Mouse (Mus musculus) CH12.LX (cell line): ENCODE data around the gene Obox6. TPM values are rescaled to one million over a fixed set of nuclear protein-coding genes. Genes with fewer than 3 reads are reported as not detected.

Experiments used
- DNase-seq: peaks from one replicate; pipeline ENCODE4 v3.0.0-alpha.2; 2013; ENCODE audit errors: extremely low read depth
- H3K27ac ChIP-seq: 2 replicates; pipeline ENCODE4 v1.5.1; 2012; ENCODE audit warnings: low read depth, mild to moderate bottlenecking, control low read depth, moderate library complexity; ENCODE audit not compliant: insufficient read depth
- H3K27me3 ChIP-seq: replicated peaks from 2 replicates; pipeline ENCODE3; 2012; ENCODE audit warnings: inconsistent platforms
- H3K36me3 ChIP-seq, 2 experiments: replicated peaks in 1 of 2; 2 replicates each; pipeline versions ENCODE3 to v1.6.1; 2012; ENCODE audit warnings: inconsistent platforms in 1 of 2, low read length in 1 of 2, mild to moderate bottlenecking in 1 of 2, mixed read lengths in 1 of 2, moderate library complexity in 1 of 2; ENCODE audit not compliant: control insufficient read depth in 1 of 2, insufficient read depth in 1 of 2
- H3K4me1 ChIP-seq, 2 experiments: 2 replicates each; pipeline ENCODE4 v1.6.1; 2012; ENCODE audit warnings: inconsistent platforms in 1 of 2, moderate library complexity in 1 of 2; ENCODE audit not compliant: insufficient read depth in 2 of 2, control insufficient read depth in 1 of 2
- H3K4me2 ChIP-seq: 2 replicates; pipeline ENCODE4 v1.6.1; 2012; ENCODE audit warnings: low read depth, mild to moderate bottlenecking, control low read depth; ENCODE audit not compliant: poor library complexity, insufficient read depth, severe bottlenecking
- H3K4me3 ChIP-seq, 3 experiments: fragments of 150-350 bp in 1 of 3; sonication (generic) in 1 of 3; replicated peaks in 1 of 3; 2 replicates each; pipeline versions ENCODE3 to v1.5.1; 2011 to 2012; ENCODE audit warnings: low read depth in 2 of 3, low read length in 2 of 3, mild to moderate bottlenecking in 2 of 3, moderate library complexity in 2 of 3, control low read depth in 1 of 3, improper control_type of control experiment in 1 of 3, inconsistent platforms in 1 of 3, mixed read lengths in 1 of 3; ENCODE audit not compliant: poor library complexity in 1 of 3
- H3K79me2 ChIP-seq: replicated peaks from 2 replicates; pipeline ENCODE4 v1.6.1; 2012; ENCODE audit warnings: mild to moderate bottlenecking, moderate library complexity; ENCODE audit not compliant: control insufficient read depth, poor library complexity, insufficient read depth, severe bottlenecking; ENCODE audit errors: extremely low read depth
- H3K9ac ChIP-seq: 2 replicates; pipeline ENCODE4 v1.6.1; 2012; ENCODE audit warnings: low read depth, mild to moderate bottlenecking, control low read depth, moderate library complexity; ENCODE audit not compliant: insufficient read depth
- H3K9me3 ChIP-seq: replicated peaks from 2 replicates; pipeline ENCODE3; 2012; ENCODE audit warnings: low read length, inconsistent platforms, mixed read lengths
- BHLHE40 ChIP-seq: IDR thresholded peaks from 2 replicates; pipeline ENCODE4 v1.6.1; 2011; ENCODE audit warnings: mild to moderate bottlenecking, low read depth, low read length, improper control_type of control experiment
- CHD1 ChIP-seq: IDR thresholded peaks from 2 replicates; pipeline ENCODE4 v1.6.1; 2012; ENCODE audit warnings: low read depth, low read length, improper control_type of control experiment, inconsistent platforms
- CTCF ChIP-seq, 2 experiments: IDR thresholded peaks in 1 of 2; conservative IDR thresholded peaks in 1 of 2; 2 replicates each; pipeline ENCODE4 v1.5.1; 2011 to 2012; ENCODE audit warnings: low read depth in 2 of 2, low read length in 2 of 2, improper control_type of control experiment in 1 of 2, inconsistent platforms in 1 of 2, mild to moderate bottlenecking in 1 of 2, moderate library complexity in 1 of 2
- EP300 ChIP-seq: IDR thresholded peaks from 2 replicates; pipeline ENCODE4 v1.6.1; 2011; ENCODE audit warnings: low read length, improper control_type of control experiment
- ETS1 ChIP-seq: conservative IDR thresholded peaks from 2 replicates; pipeline ENCODE4 v1.6.1; 2012; ENCODE audit warnings: low read depth, mild to moderate bottlenecking, inconsistent platforms, low read length, improper control_type of control experiment, moderate library complexity
- GABPA ChIP-seq: IDR thresholded peaks from 2 replicates; pipeline ENCODE4 v1.6.1; 2012; ENCODE audit warnings: low read depth, low read length, improper control_type of control experiment, inconsistent platforms; ENCODE audit not compliant: insufficient replicate concordance
- HCFC1 ChIP-seq: IDR thresholded peaks from 2 replicates; pipeline ENCODE4 v1.6.1; 2012; ENCODE audit warnings: low read depth, mild to moderate bottlenecking, inconsistent platforms, low read length, improper control_type of control experiment
- JUND ChIP-seq: conservative IDR thresholded peaks from 2 replicates; pipeline ENCODE4 v1.6.1; 2011; ENCODE audit warnings: low read depth, low read length, improper control_type of control experiment
- KAT2A ChIP-seq: IDR thresholded peaks from 2 replicates; pipeline ENCODE4 v1.6.1; 2012; ENCODE audit warnings: low read length, improper control_type of control experiment, inconsistent platforms; ENCODE audit not compliant: insufficient replicate concordance
- MAFK ChIP-seq: IDR thresholded peaks from 2 replicates; pipeline ENCODE4 v1.6.1; 2011; ENCODE audit warnings: low read length, improper control_type of control experiment; ENCODE audit not compliant: insufficient replicate concordance
- MAX ChIP-seq: IDR thresholded peaks from 2 replicates; pipeline ENCODE4 v1.6.1; 2011; ENCODE audit warnings: low read length, improper control_type of control experiment
- MAZ ChIP-seq: IDR thresholded peaks from 2 replicates; pipeline ENCODE4 v1.6.1; 2012; ENCODE audit warnings: low read depth, mild to moderate bottlenecking, inconsistent platforms, low read length, improper control_type of control experiment, moderate library complexity
- POLR2A ChIP-seq: IDR thresholded peaks from 2 replicates; pipeline ENCODE4 v1.6.1; 2011; ENCODE audit warnings: low read depth, mild to moderate bottlenecking, improper control_type of control experiment, low read length
- POLR2AphosphoS2 ChIP-seq: IDR thresholded peaks from 2 replicates; pipeline ENCODE4 v1.6.1; 2011; ENCODE audit warnings: low read depth, low read length, improper control_type of control experiment
- RAD21 ChIP-seq: IDR thresholded peaks from 2 replicates; pipeline ENCODE4 v1.6.1; 2011; ENCODE audit warnings: low read depth, mild to moderate bottlenecking, low read length, improper control_type of control experiment, moderate library complexity
- RCOR1 ChIP-seq: conservative IDR thresholded peaks from 2 replicates; pipeline ENCODE4 v1.6.1; 2012; ENCODE audit warnings: low read depth, mild to moderate bottlenecking, inconsistent platforms, low read length, improper control_type of control experiment
- SIN3A ChIP-seq: IDR thresholded peaks from 2 replicates; pipeline ENCODE4 v1.6.1; 2012; ENCODE audit warnings: low read length, improper control_type of control experiment, inconsistent platforms
- TBP ChIP-seq: conservative IDR thresholded peaks from 2 replicates; pipeline ENCODE4 v1.6.1; 2011; ENCODE audit warnings: low read depth, low read length, improper control_type of control experiment
- TCF12 ChIP-seq: IDR thresholded peaks from 2 replicates; pipeline ENCODE4 v1.6.1; 2014; ENCODE audit warnings: low read depth, mild to moderate bottlenecking, inconsistent platforms, low read length, improper control_type of control experiment
- ZNF384 ChIP-seq: IDR thresholded peaks from 2 replicates; pipeline ENCODE4 v1.6.1; 2012; ENCODE audit warnings: low read depth, low read length, improper control_type of control experiment, inconsistent platforms
- dilution Hi-C: fragments of 300-500 bp; cut with MboI; formaldehyde crosslinking; loops from 2 replicates; pipeline ENCODE4 v1.14.3; 2020; ENCODE audit warnings: low sequenced_read_pairs; ENCODE audit not compliant: extremely low pct_unique_long_range_greater_than_20kb, extremely low pct_ligation_motif_present
- in situ Hi-C: fragments of 300-500 bp; cut with MboI; formaldehyde crosslinking; loops from 3 replicates; pipeline ENCODE4 v1.14.3; 2019; ENCODE audit warnings: low sequenced_read_pairs, low pct_ligation_motif_present, low pct_unique_long_range_greater_than_20kb, mixed read lengths
- polyA plus RNA-seq: library from polyadenylated mRNA; unstranded; fragments of >175 nt; gene quantifications from 2 replicates; pipeline ENCODE4 v1.2.1, GENCODE M21; 2012; ENCODE audit warnings: low read depth; ENCODE audit not compliant: insufficient read length
- total RNA-seq, 2 experiments: library from RNA; depleted of rRNA; stranded (reverse); fragments of 300-350 nt in 1 of 2; fragments of >200 nt in 1 of 2; gene quantifications; 2 replicates each; pipeline ENCODE4 v1.2.3; 2012 to 2014

Gene Obox6
- total and polyA plus RNA-seq, 3 experiments, result not detected

- Histone ChIP-seq H3K79me2 (no peaks in the 10 kb centered on the region), H3K4me3 (no peak within 1 kb of the TSS), H3K4me2 (no peak within 1 kb of the TSS), H3K27ac (no peak within 1 kb of the TSS), H3K36me3 (no peaks in the 10 kb centered on the region), H3K4me1 (no peaks in the 10 kb centered on the region), H3K9me3 (no peaks in the 10 kb centered on the region), H3K9ac (no peak within 1 kb of the TSS), H3K27me3 (peaks cover 73% of the 10 kb centered on the region)
- no peak for DNase-seq
- in situ Hi-C loops (no loop called here), dilution Hi-C loops (no loop called here)
- TF ChIP-seq CHD1, result no peak
- TF ChIP-seq ETS1, result no peak
- no peak for TF ChIP-seq JUND
- no peak for TF ChIP-seq KAT2A
- TF ChIP-seq MAZ, result no peak
- TF ChIP-seq ZNF384, result no peak
- no peak for TF ChIP-seq MAX
- no peak for TF ChIP-seq MAFK
- no peak for TF ChIP-seq CTCF (conservative IDR thresholded peaks at IDR 0.05 in 1 of 2, IDR thresholded peaks at IDR 0.05 in 1 of 2; ENCODE audit: low read depth in 2 of 2, low read length in 2 of 2)
- no peak for TF ChIP-seq GABPA
- TF ChIP-seq POLR2AphosphoS2, result no peak
- TF ChIP-seq HCFC1, result no peak
- no peak for TF ChIP-seq RAD21
- TF ChIP-seq EP300, result no peak
- TF ChIP-seq RCOR1, result no peak
- TF ChIP-seq BHLHE40, result no peak
- TF ChIP-seq POLR2A, result no peak
- TF ChIP-seq SIN3A, result no peak
Observed at GRCm38 (mm10) chr7:15882317-15882716, 42.8 kb upstream of the Obox6 start, which contains the start of gene Crxos. TSS of gene Crxos (plus strand) at chr7:15882617.

GRCm38 (mm10) chr7:15881831-15882230, 42.4 kb upstream of the Obox6 start:
- no peak overlapping the region for H3K4me3 ChIP-seq
- no peak overlapping the region for H3K4me2 ChIP-seq
- dilution Hi-C loops (no loop called here), in situ Hi-C loops (no loop called here)
- H3K9ac ChIP-seq, result no peak overlapping the region
- TF ChIP-seq TBP (no peak), TCF12 (no peak)
- H3K4me1 ChIP-seq, result no peaks in the 10 kb centered on the region
- no peaks in the 10 kb centered on the region for H3K36me3 ChIP-seq
- no peaks in the 10 kb centered on the region for H3K79me2 ChIP-seq
- no peak overlapping the region for H3K27ac ChIP-seq
- no peaks in the 10 kb centered on the region for H3K9me3 ChIP-seq
- H3K27me3 ChIP-seq, result peaks cover 71% of the 10 kb centered on the region
- no peak for DNase-seq
